Mouse (Mus musculus) NIH3T3 (cell line): ENCODE data around the gene Foxd1.
A peak's percentile ranks its signal among the peaks of the same experiment; 100 is the strongest.

ENCODE experiments used
- DNase-seq: peaks from one replicate; pipeline ENCODE4 v3.0.0-alpha.2; 2012; ENCODE audit warnings: low read depth

The Foxd1 gene

DNA sequence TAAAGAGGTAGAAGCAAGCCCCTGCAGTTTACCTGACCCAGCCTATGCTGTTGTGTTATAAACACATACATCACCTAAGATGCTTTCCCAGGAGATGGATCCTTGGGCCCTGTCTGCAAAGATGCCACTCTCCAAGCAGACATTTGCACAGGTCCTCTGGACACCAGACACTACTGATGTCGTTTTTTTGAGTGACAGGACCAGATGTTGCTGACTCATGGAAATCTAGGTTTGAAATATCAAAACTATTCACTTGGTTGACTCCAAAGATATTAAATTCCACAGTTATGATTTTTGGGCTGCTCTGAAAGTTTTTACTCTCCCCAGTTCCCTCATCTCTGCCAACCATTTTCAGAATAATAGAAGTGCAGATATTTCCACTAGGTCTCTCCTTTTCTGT, 35.0 kb downstream of the Foxd1 start:
- DNase-seq = no peak

DNA sequence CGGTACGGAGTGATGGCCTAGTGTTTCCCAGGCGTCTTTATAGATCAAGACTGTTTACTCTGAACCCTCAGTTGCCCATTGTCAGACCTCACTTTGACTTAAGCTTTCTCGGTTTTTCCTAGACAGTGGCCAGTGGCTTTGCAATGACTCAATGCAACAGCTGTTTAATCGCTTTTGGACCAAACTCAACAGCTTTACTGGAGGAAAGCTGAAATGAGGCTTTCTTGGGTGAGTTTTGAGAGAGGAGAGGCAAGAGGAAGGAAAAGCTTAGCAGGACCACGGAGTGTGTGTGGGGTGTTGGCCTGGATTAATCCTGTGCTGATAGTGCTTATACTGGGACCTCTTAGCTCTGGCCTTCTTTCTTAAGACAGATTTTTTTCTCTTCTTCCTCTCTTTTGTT, 36.3 kb downstream of the Foxd1 start:
- peak; percentile 67 for DNase-seq

GRCm38 (mm10) chr13:98390771-98391634, 37.0 kb downstream of the Foxd1 start:
- DNase-seq = peak; percentile 83

GRCm38 (mm10) chr13:98391635-98391990, 37.6 kb downstream of the Foxd1 start:
- no peak for DNase-seq

DNA sequence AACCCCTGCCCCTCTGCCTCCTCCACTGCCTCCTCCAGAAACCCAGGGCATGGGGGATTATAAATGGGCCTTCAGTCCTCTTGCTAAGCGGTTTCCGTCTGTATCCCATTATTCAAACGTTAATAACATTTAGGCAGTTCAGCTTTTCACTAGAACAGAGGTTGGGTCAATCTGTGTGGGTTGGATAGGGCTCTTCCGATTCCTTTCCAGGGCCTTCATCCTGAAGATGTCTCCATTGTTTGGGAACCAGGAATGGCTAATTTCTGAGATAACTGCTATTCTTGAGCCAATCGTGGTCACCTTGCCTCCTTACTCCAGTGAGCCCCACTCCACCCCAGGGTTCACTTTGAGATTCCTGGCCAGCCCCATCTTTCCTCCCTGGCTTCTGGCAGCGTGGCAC, 38.0 kb downstream of the Foxd1 start:
- no peak for DNase-seq

DNA sequence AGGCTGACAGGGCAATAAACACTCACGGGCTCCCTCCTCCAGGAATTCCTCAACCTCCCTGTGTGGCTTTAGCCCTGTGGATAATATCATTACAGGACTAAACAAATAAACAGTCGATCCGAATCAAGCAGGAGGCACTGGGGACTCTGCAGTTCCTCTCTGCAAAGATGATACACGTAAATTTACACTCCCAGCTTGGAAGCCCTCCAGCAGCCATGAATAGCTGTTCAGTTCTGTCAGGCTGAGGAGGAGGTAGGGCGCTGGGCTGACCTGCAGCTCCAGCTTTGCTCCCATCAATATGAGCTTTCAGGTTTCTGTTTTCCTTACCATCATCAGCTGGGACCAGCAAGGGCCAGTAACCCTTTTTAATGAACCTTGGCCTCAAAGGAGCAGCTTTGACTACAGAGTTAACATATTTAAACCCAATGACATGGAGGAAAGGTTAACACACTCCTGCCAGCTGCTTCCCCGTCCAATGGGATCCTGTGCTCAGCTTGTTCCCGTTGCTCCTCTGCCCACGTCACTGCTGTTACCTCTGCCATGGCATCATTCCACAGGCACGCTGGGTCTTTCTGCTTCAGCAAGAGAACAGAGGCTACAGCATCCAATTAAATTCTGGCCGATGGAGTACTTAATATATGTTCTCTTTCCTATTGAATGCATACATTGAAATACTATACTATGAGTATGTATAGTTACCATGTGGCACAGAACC, 39.5 kb downstream of the Foxd1 start:
- peak; percentile 68 for DNase-seq
